Mouse (Mus musculus) layer of hippocampus, postnatal 10 days (tissue): ENCODE results near the gene Pcdh9. TPM values are rescaled to one million over a fixed set of nuclear protein-coding genes. Genes with fewer than 3 reads are reported as not detected.

Source experiments
- DNase-seq, 2 experiments: peaks; one replicate each; pipeline ENCODE4 v3.0.0; 2021; ENCODE audit warnings: low spot score in 2 of 2
- total RNA-seq, 2 experiments: library from RNA; stranded (reverse); gene quantifications; 2 replicates each; pipeline ENCODE4 v1.2.3; 2021

The Pcdh9 gene
- total RNA-seq, 2 experiments from 2014 or later = 150 to 158 TPM

GRCm38 (mm10) chr14:93214846-93215245, 675.6 kb downstream of the Pcdh9 start:
- peak; percentile 76 to 83 for DNase-seq

- DNase-seq = no peak
These were observed 690.7 kb downstream of the Pcdh9 start for GRCm38 (mm10) chr14:93199791-93200190.

- no peak for DNase-seq
These were observed 707.6 kb downstream of the Pcdh9 start for GRCm38 (mm10) chr14:93182606-93183491.

- peak in 1 of 2 experiments; percentile 15 for DNase-seq
These were observed 721.3 kb downstream of the Pcdh9 start for GRCm38 (mm10) chr14:93169201-93169600.

- no peak for DNase-seq
These were observed 722.1 kb downstream of the Pcdh9 start for GRCm38 (mm10) chr14:93168367-93168766.

- no peak for DNase-seq
These were observed 747.1 kb downstream of the Pcdh9 start for GRCm38 (mm10) chr14:93143414-93143813.

GRCm38 (mm10) chr14:93142076-93142475, 748.4 kb downstream of the Pcdh9 start:
- no peak for DNase-seq

- no peak for DNase-seq
These were observed 763.5 kb downstream of the Pcdh9 start for GRCm38 (mm10) chr14:93126993-93127392.

- DNase-seq = no peak
These were observed 787.7 kb downstream of the Pcdh9 start for GRCm38 (mm10) chr14:93102755-93103154.

- no peak for DNase-seq
These were observed 795.4 kb downstream of the Pcdh9 start for GRCm38 (mm10) chr14:93095081-93095480.

GRCm38 (mm10) chr14:93092806-93093205, 797.7 kb downstream of the Pcdh9 start:
- DNase-seq = no peak

- DNase-seq = no peak
These were observed 804.8 kb downstream of the Pcdh9 start for GRCm38 (mm10) chr14:93085646-93086045.

GRCm38 (mm10) chr14:93083140-93083539, 807.3 kb downstream of the Pcdh9 start:
- no peak for DNase-seq

GRCm38 (mm10) chr14:93080910-93081309, 809.6 kb downstream of the Pcdh9 start:
- no peak for DNase-seq

GRCm38 (mm10) chr14:93075761-93076160, 814.7 kb downstream of the Pcdh9 start:
- no peak for DNase-seq

- no peak for DNase-seq
These were observed 818.1 kb downstream of the Pcdh9 start for GRCm38 (mm10) chr14:93072346-93072745.

- DNase-seq = no peak
These were observed 820.3 kb downstream of the Pcdh9 start for GRCm38 (mm10) chr14:93070140-93070539.

- DNase-seq = peak in 1 of 2 experiments; percentile 21
These were observed 822.8 kb downstream of the Pcdh9 start for GRCm38 (mm10) chr14:93067411-93068336.

- DNase-seq = no peak
These were observed 823.6 kb downstream of the Pcdh9 start for GRCm38 (mm10) chr14:93066732-93067410.

- no peak for DNase-seq
These were observed 828.5 kb downstream of the Pcdh9 start for GRCm38 (mm10) chr14:93061824-93062620.
